Mouse (Mus musculus) liver, embryonic 15.5 days (tissue): ENCODE data around the gene Itga10. TPM values are rescaled to one million over a fixed set of nuclear protein-coding genes. Genes with fewer than 3 reads are reported as not detected.

Source experiments
- ATAC-seq: fragments of 200-750 bp; cut with Nextera tagmentation; 2 replicates; pipeline ENCODE4 v1.8.0; 2017; ENCODE audit warnings: moderate number of reproducible peaks, mild to moderate bottlenecking, moderate library complexity; ENCODE audit not compliant: insufficient read depth
- H3K27ac ChIP-seq: fragments of 300-500 bp; sonication (generic); replicated peaks from 2 replicates; pipeline ENCODE4 v1.5.1; 2015; ENCODE audit warnings: mild to moderate bottlenecking, inconsistent platforms
- H3K27me3 ChIP-seq: fragments of 300-500 bp; sonication (generic); 2 replicates; pipeline ENCODE4 v1.6.1; 2015; ENCODE audit warnings: mild to moderate bottlenecking, inconsistent platforms
- H3K36me3 ChIP-seq: fragments of 300-500 bp; sonication (generic); replicated peaks from 2 replicates; pipeline ENCODE4 v1.6.1; 2015; ENCODE audit warnings: moderate library complexity, mild to moderate bottlenecking, inconsistent platforms
- H3K4me1 ChIP-seq: fragments of 300-500 bp; sonication (generic); replicated peaks from 2 replicates; pipeline ENCODE4 v1.6.1; 2015; ENCODE audit warnings: inconsistent platforms
- H3K4me2 ChIP-seq: fragments of 300-500 bp; sonication (generic); 2 replicates; pipeline ENCODE4 v1.6.1; 2015; ENCODE audit warnings: moderate library complexity, mild to moderate bottlenecking, inconsistent platforms
- H3K4me3 ChIP-seq: fragments of 300-500 bp; sonication (generic); replicated peaks from 2 replicates; pipeline ENCODE4 v1.5.1; 2015; ENCODE audit warnings: mild to moderate bottlenecking, inconsistent platforms
- H3K9ac ChIP-seq: fragments of 300-500 bp; sonication (generic); 2 replicates; pipeline ENCODE4 v1.6.1; 2015; ENCODE audit warnings: moderate library complexity, mild to moderate bottlenecking, inconsistent platforms
- H3K9me3 ChIP-seq: fragments of 300-500 bp; sonication (generic); replicated peaks from 2 replicates; pipeline ENCODE4 v1.6.1; 2016; ENCODE audit warnings: inconsistent platforms
- WGBS: fragments of 180-500 bp; shearing (Covaris S2); methylation state at CpG from one replicate; pipeline ENCODE4 v1.1.7; 2015; ENCODE audit warnings: mixed read lengths; ENCODE audit not compliant: insufficient replicate concordance; 5-methylcytosine and 5-hydroxymethylcytosine counted together
- polyA plus RNA-seq: library from polyadenylated mRNA; unstranded; fragments of >200 nt; fragmentation: Nextera tagmentation; extraction: Ambion mirVana; gene quantifications from 2 replicates; pipeline ENCODE4 v1.2.1, GENCODE M21; 2015

Gene Itga10
- polyA plus RNA-seq = 0.10 and 0.20 TPM in 2 replicates

GRCm38 (mm10) chr3:96645018-96645649, at the start of gene Itga10:
Gene Itga10, plus strand, starts transcription at chr3:96645584.
- Histone ChIP-seq H3K27ac (no peak within 1 kb of the TSS), H3K36me3 (peaks cover 26% of the 10 kb centered on the region), H3K9me3 (no peaks in the 10 kb centered on the region), H3K4me2 (no peak within 1 kb of the TSS), H3K9ac (no peak within 1 kb of the TSS), H3K27me3 (no peaks in the 10 kb centered on the region), H3K4me1 (no peaks in the 10 kb centered on the region), H3K4me3 (no peak within 1 kb of the TSS)
- ATAC-seq = no peak
- WGBS = 73% methylated on average over 7 of the region's 7 CpGs

- Histone ChIP-seq H3K36me3 (no peaks in the 10 kb centered on the region), H3K27ac (no peak overlapping the region), H3K27me3 (peaks cover 60% of the 10 kb centered on the region), H3K4me3 (no peak overlapping the region), H3K9me3 (no peaks in the 10 kb centered on the region), H3K9ac (no peak overlapping the region), H3K4me2 (no peak overlapping the region; the same call in 1 of the 2 replicates), H3K4me1 (peaks cover 46% of the 10 kb centered on the region)
- WGBS = 23% methylated on average over 6 of the region's 6 CpGs
- no peak for ATAC-seq
Observed at GRCm38 (mm10) chr3:96595661-96596060, 49.7 kb upstream of the Itga10 start.

GRCm38 (mm10) chr3:96596228-96596707, 49.1 kb upstream of the Itga10 start, which contains the start of gene Ankrd34a:
Gene Ankrd34a, plus strand, starts transcription at chr3:96596636.
- 2% methylated on average over 23 of the region's 23 CpGs for WGBS
- no peak within 1 kb of the TSS for H3K9ac ChIP-seq
- H3K4me2 ChIP-seq = peak within 1 kb of the TSS; percentile 64
- H3K36me3 ChIP-seq = no peaks in the 10 kb centered on the region
- peaks cover 52% of the 10 kb centered on the region for H3K4me1 ChIP-seq
- H3K9me3 ChIP-seq = no peaks in the 10 kb centered on the region
- H3K27ac ChIP-seq = no peak within 1 kb of the TSS
- ATAC-seq = no peak
- H3K27me3 ChIP-seq = peaks cover 66% of the 10 kb centered on the region
- peak within 1 kb of the TSS; percentile 40 for H3K4me3 ChIP-seq

- H3K4me1 ChIP-seq = peaks cover 58% of the 10 kb centered on the region
- peak overlapping the region; percentile 40 for H3K4me3 ChIP-seq
- ATAC-seq = no peak
- no peaks in the 10 kb centered on the region for H3K36me3 ChIP-seq
- no peaks in the 10 kb centered on the region for H3K9me3 ChIP-seq
- 3% methylated on average over 11 of the region's 12 CpGs for WGBS
- no peak overlapping the region for H3K27ac ChIP-seq
- peak overlapping the region; percentile 64 for H3K4me2 ChIP-seq
- peaks cover 72% of the 10 kb centered on the region for H3K27me3 ChIP-seq
- no peak overlapping the region for H3K9ac ChIP-seq
Observed at GRCm38 (mm10) chr3:96596855-96597254, 48.5 kb upstream of the Itga10 start.

- Histone ChIP-seq H3K36me3 (no peaks in the 10 kb centered on the region), H3K4me3 (peak overlapping the region; percentile 40), H3K4me2 (peak overlapping the region; percentile 64), H3K9me3 (no peaks in the 10 kb centered on the region), H3K27me3 (peaks cover 78% of the 10 kb centered on the region), H3K4me1 (peaks cover 55% of the 10 kb centered on the region), H3K9ac (no peak overlapping the region), H3K27ac (no peak overlapping the region)
- no peak for ATAC-seq
- WGBS = under 1% methylated on average over 40 of the region's 40 CpGs
Observed at GRCm38 (mm10) chr3:96597435-96597891, 47.9 kb upstream of the Itga10 start.

- Histone ChIP-seq H3K4me3 (peak overlapping the region; percentile 40), H3K4me1 (peaks cover 46% of the 10 kb centered on the region), H3K27ac (no peak overlapping the region), H3K9me3 (no peaks in the 10 kb centered on the region), H3K9ac (no peak overlapping the region), H3K36me3 (no peaks in the 10 kb centered on the region), H3K4me2 (peak overlapping the region; percentile 64), H3K27me3 (peaks cover 88% of the 10 kb centered on the region)
- ATAC-seq = no peak
- WGBS = 3% methylated on average over 54 of the region's 54 CpGs
Observed at GRCm38 (mm10) chr3:96598156-96599068, 47.0 kb upstream of the Itga10 start.

GRCm38 (mm10) chr3:96599069-96599393, 46.4 kb upstream of the Itga10 start:
- Histone ChIP-seq H3K4me1 (peaks cover 46% of the 10 kb centered on the region), H3K36me3 (no peaks in the 10 kb centered on the region), H3K27ac (no peak overlapping the region), H3K27me3 (peaks cover 94% of the 10 kb centered on the region), H3K9ac (no peak overlapping the region), H3K4me3 (no peak overlapping the region), H3K4me2 (no peak overlapping the region), H3K9me3 (no peaks in the 10 kb centered on the region)
- 45% methylated on average over 8 of the region's 8 CpGs for WGBS
- no peak for ATAC-seq

GRCm38 (mm10) chr3:96599411-96599810, 46.0 kb upstream of the Itga10 start:
- Histone ChIP-seq H3K36me3 (no peaks in the 10 kb centered on the region), H3K27ac (no peak overlapping the region), H3K4me2 (no peak overlapping the region), H3K9me3 (no peaks in the 10 kb centered on the region), H3K27me3 (peaks cover 95% of the 10 kb centered on the region), H3K4me3 (no peak overlapping the region), H3K4me1 (peaks cover 43% of the 10 kb centered on the region), H3K9ac (no peak overlapping the region)
- 65% methylated on average over 3 of the region's 3 CpGs for WGBS
- ATAC-seq = no peak

- Histone ChIP-seq H3K9me3 (no peaks in the 10 kb centered on the region), H3K4me2 (peak within 1 kb of the TSS; percentile 85), H3K4me1 (peaks cover 43% of the 10 kb centered on the region), H3K4me3 (peak within 1 kb of the TSS; percentile 64), H3K36me3 (no peaks in the 10 kb centered on the region), H3K27ac (peak within 1 kb of the TSS; percentile 51; the same call in 1 of the 2 replicates), H3K27me3 (peaks cover 85% of the 10 kb centered on the region), H3K9ac (peak within 1 kb of the TSS; percentile 52; the same call in 1 of the 2 replicates)
- WGBS = 2% methylated on average over 27 of the region's 27 CpGs
- peak; percentile 87 for ATAC-seq
Observed at GRCm38 (mm10) chr3:96600639-96601250, 44.6 kb upstream of the Itga10 start, which contains the start of gene Lix1l. Gene Lix1l, plus strand, starts transcription at chr3:96601149.

GRCm38 (mm10) chr3:96601251-96601787, 44.1 kb upstream of the Itga10 start:
- peaks cover 79% of the 10 kb centered on the region for H3K27me3 ChIP-seq
- no peaks in the 10 kb centered on the region for H3K36me3 ChIP-seq
- peak; percentile 55 for ATAC-seq
- H3K4me2 ChIP-seq = peak overlapping the region; percentile 85
- H3K9me3 ChIP-seq = no peaks in the 10 kb centered on the region
- H3K4me1 ChIP-seq = peaks cover 41% of the 10 kb centered on the region
- peak overlapping the region; percentile 51; the same call in 1 of the 2 replicates for H3K27ac ChIP-seq
- peak overlapping the region; percentile 52; the same call in 1 of the 2 replicates for H3K9ac ChIP-seq
- H3K4me3 ChIP-seq = peak overlapping the region; percentile 64
- WGBS = 1% methylated on average over 38 of the region's 40 CpGs
